Mouse (Mus musculus) forebrain, postnatal 0 days (tissue): ENCODE measurements around the gene D930048N14Rik. TPM values are rescaled to one million over a fixed set of nuclear protein-coding genes. Genes with fewer than 3 reads are reported as not detected.
A peak's percentile ranks its signal among the peaks of the same experiment; 100 is the strongest.

Experiments used
- ATAC-seq: fragments of 200-750 bp; cut with Nextera tagmentation; 2 replicates; pipeline ENCODE4 v1.8.0; 2017; ENCODE audit warnings: mild to moderate bottlenecking, moderate library complexity
- DNase-seq: peaks from one replicate; pipeline ENCODE4 v3.0.0-alpha.2; 2015
- H3K27ac ChIP-seq: fragments of 300-500 bp; sonication (generic); 2 replicates; pipeline ENCODE4 v1.5.1; 2014; ENCODE audit warnings: low read depth, mild to moderate bottlenecking, antibody characterized with exemption, low read length, moderate library complexity, mixed read lengths
- H3K27me3 ChIP-seq: fragments of 300-500 bp; sonication (generic); 2 replicates; pipeline ENCODE4 v1.6.1; 2014; ENCODE audit warnings: mild to moderate bottlenecking, low read length, mixed read lengths; ENCODE audit not compliant: insufficient read depth
- H3K36me3 ChIP-seq: fragments of 300-500 bp; sonication (generic); 2 replicates; pipeline ENCODE4 v1.6.1; 2014; ENCODE audit warnings: mild to moderate bottlenecking, moderate library complexity; ENCODE audit not compliant: insufficient read depth
- H3K4me1 ChIP-seq: fragments of 300-500 bp; sonication (generic); 2 replicates; pipeline ENCODE4 v1.6.1; 2014; ENCODE audit warnings: antibody characterized with exemption; ENCODE audit not compliant: insufficient read depth
- H3K4me2 ChIP-seq: fragments of 300-500 bp; sonication (generic); 2 replicates; pipeline ENCODE4 v1.6.1; 2014; ENCODE audit warnings: low read depth, mild to moderate bottlenecking, moderate library complexity
- H3K4me3 ChIP-seq: fragments of 300-500 bp; sonication (generic); 2 replicates; pipeline ENCODE4 v1.5.1; 2014; ENCODE audit warnings: low read depth, low read length, mixed read lengths
- H3K9ac ChIP-seq: fragments of 300-500 bp; sonication (generic); 2 replicates; pipeline ENCODE4 v1.6.1; 2014; ENCODE audit warnings: mild to moderate bottlenecking
- H3K9me3 ChIP-seq: fragments of 300-500 bp; sonication (generic); 2 replicates; pipeline ENCODE4 v1.6.1; 2016; ENCODE audit warnings: low read length
- CTCF ChIP-seq: sonication (generic); IDR thresholded peaks from 2 replicates; pipeline ENCODE4 v1.5.1; 2016; ENCODE audit warnings: antibody characterized with exemption, control low read depth, low read depth
- WGBS: fragments of 180-500 bp; shearing (Covaris S2); extraction: QIAGEN DNeasy Blood & Tissue Kit; methylation state at CpG from one replicate; pipeline ENCODE4 v1.1.7; 2014; 5-methylcytosine and 5-hydroxymethylcytosine counted together
- polyA plus RNA-seq: library from polyadenylated mRNA; unstranded; fragments of >200 nt; fragmentation: Nextera tagmentation; extraction: Ambion mirVana; gene quantifications from 2 replicates; pipeline ENCODE4 v1.2.1, GENCODE M21; 2015
- total RNA-seq: library from RNA; depleted of rRNA; stranded (reverse); fragments of >200 nt; gene quantifications from 2 replicates; pipeline ENCODE4 v1.2.3, GENCODE M21; 2014; rRNA removed

Gene D930048N14Rik
- total RNA-seq, result 0.85 and 1.1 TPM in 2 replicates
- 0.39 and 0.46 TPM in 2 replicates for polyA plus RNA-seq

DNA sequence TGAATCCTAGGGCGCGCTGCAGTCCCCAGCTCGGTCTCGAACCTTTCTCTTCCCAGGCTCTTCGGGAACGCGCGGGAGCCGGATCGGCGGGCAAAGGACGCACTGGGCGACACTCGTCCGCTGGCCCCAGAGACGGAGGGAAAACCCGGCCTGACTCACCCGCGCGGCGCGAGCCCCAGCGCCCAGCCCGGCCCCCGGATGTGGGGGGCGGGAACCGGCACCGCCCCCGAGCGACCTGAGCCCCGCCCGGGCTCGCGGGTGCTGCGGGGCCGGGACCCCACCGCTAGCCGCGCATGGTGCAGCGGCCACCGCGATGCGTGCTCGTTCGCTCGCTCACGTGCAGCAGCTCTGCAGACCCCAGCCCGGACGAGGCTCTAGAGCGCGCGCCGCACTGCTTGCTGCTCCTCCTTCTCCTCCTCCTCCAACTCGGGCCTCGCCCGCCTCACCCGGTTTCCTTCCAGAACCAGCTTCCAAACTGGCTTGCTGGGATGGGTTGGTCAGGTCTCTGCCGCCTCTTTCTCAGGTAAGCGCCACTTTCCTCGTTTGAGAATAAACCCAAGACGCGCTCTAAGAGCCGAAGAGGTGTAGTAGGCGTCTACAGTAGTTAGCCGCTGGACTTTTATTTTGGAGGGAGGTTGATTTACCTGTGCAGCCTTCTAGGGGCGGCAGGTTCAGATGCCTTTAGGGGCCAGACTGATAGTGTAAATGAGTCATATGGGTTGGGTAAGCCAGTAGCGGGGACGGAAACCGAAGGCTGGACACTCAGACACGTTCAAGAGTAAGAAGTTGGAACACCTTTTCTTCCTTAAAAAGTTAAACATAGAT lies at the start of gene D930048N14Rik, which contains the start of gene N4bp3:
Gene D930048N14Rik (plus strand): TSS at position 264 of the 825 bp plus-strand sequence.
Gene N4bp3 (minus strand): TSS at position 152 of the 825 bp plus-strand sequence.
- 2% methylated on average over 70 of the region's 70 CpGs for WGBS
- Histone ChIP-seq H3K9ac (peak within 1 kb of the TSS; percentile 73), H3K9me3 (no peaks in the 10 kb centered on the region), H3K4me2 (peak within 1 kb of the TSS; percentile 86), H3K36me3 (no peaks in the 10 kb centered on the region), H3K4me3 (peak within 1 kb of the TSS; percentile 64), H3K27me3 (no peaks in the 10 kb centered on the region), H3K27ac (0 out of 2 replicates have a peak within 1 kb of the TSS, but pooled peaks have one; percentile 29), H3K4me1 (no peaks in the 10 kb centered on the region)
- ATAC-seq (peak; percentile 86), DNase-seq (peak; percentile 56)
- no peak; the same call in 1 of the 2 replicates for TF ChIP-seq CTCF

GRCm38 (mm10) chr11:51602253-51602652 lies 48.5 kb upstream of the D930048N14Rik start:
- DNase-seq (no peak), ATAC-seq (no peak)
- 97% methylated on average over 3 of the region's 3 CpGs for WGBS
- H3K4me2 ChIP-seq, result no peak overlapping the region
- H3K27ac ChIP-seq, result no peak overlapping the region
- no peak overlapping the region for H3K9ac ChIP-seq
- no peak for TF ChIP-seq CTCF
- H3K4me1 ChIP-seq, result 0 out of 2 replicates have a peak, but pooled peaks cover 10% of the 10 kb centered on the region
- H3K36me3 ChIP-seq, result peaks cover 75% of the 10 kb centered on the region
- no peak overlapping the region for H3K4me3 ChIP-seq
- no peaks in the 10 kb centered on the region for H3K9me3 ChIP-seq
- H3K27me3 ChIP-seq, result no peaks in the 10 kb centered on the region

DNA sequence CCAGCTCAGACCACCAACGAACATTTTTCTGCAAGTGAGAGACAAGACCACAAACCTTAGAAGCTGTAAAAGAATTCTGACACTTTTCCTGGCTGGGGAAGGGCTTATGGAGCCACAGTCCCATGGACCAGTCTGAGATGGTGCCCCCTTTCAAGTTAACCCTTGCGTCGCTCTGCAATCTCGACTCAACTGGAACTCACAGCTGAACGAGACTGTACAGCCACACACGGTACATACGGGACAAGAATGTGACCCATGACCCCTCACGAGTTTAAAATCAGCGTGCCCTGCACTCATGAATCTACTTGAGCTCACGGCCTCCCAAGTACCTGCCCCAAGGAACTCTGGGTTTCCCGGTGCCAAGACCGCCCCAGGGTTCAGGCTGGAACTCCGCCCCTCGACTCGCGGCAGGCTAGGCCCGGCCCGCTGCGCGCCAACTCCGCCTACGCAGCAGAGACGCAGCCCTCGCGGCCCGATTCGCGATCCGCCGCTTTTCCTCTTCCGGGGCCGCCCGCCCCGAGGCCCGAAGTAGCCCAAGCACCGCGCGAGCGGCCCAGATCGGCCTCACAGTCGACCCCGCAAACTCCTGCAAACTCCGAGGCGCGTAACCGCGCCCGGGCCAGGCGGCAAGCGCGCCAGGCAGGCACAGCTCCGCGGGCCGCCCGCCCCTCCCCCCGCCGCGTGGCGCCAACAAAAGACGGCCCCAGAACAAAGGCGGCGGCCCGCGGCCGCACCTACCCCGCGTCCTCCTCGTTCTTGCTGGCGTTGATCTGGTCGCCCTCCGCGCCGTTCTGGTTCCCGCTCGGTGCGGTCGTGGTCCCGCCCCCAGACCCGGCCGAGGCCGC lies 44.9 kb upstream of the D930048N14Rik start:
- ATAC-seq, result peak; percentile 49
- H3K4me3 ChIP-seq, result peak overlapping the region; percentile 96
- no peak for TF ChIP-seq CTCF
- H3K27ac ChIP-seq, result peak overlapping the region; percentile 96
- DNase-seq, result peak; percentile 85
- peaks cover 40% of the 10 kb centered on the region for H3K36me3 ChIP-seq
- peak overlapping the region; percentile 99 for H3K9ac ChIP-seq
- no peaks in the 10 kb centered on the region for H3K27me3 ChIP-seq
- WGBS, result 1% methylated on average over 75 of the region's 81 CpGs
- H3K4me2 ChIP-seq, result peak overlapping the region; percentile 77
- H3K4me1 ChIP-seq, result 0 out of 2 replicates have a peak, but pooled peaks cover 10% of the 10 kb centered on the region
- H3K9me3 ChIP-seq, result no peaks in the 10 kb centered on the region

- Histone ChIP-seq H3K27me3 (no peaks in the 10 kb centered on the region), H3K9me3 (no peaks in the 10 kb centered on the region), H3K27ac (peak within 1 kb of the TSS; percentile 96), H3K9ac (peak within 1 kb of the TSS; percentile 99), H3K4me3 (peak within 1 kb of the TSS; percentile 96), H3K4me1 (0 out of 2 replicates have a peak, but pooled peaks cover 10% of the 10 kb centered on the region), H3K36me3 (peaks cover 32% of the 10 kb centered on the region), H3K4me2 (peak within 1 kb of the TSS; percentile 77)
- ATAC-seq (peak; percentile 97), DNase-seq (peak; percentile 99)
- TF ChIP-seq CTCF, result no peak
- 4% methylated on average over 91 of the region's 91 CpGs for WGBS
Observed at GRCm38 (mm10) chr11:51606447-51607095, 44.2 kb upstream of the D930048N14Rik start, which contains the start of gene Hnrnpab. TSS of gene Hnrnpab (minus strand) at chr11:51606847.

- Histone ChIP-seq H3K27me3 (no peaks in the 10 kb centered on the region), H3K4me1 (0 out of 2 replicates have a peak, but pooled peaks cover 10% of the 10 kb centered on the region), H3K27ac (peak overlapping the region; percentile 96), H3K36me3 (peaks cover 26% of the 10 kb centered on the region), H3K9ac (peak overlapping the region; percentile 99), H3K4me3 (peak overlapping the region; percentile 96), H3K9me3 (no peaks in the 10 kb centered on the region), H3K4me2 (peak overlapping the region; percentile 71)
- ATAC-seq, result peak; percentile 37
- TF ChIP-seq CTCF, result no peak
- DNase-seq, result no peak
- 8% methylated on average over 15 of the region's 15 CpGs for WGBS
Observed at GRCm38 (mm10) chr11:51607096-51607738, 43.5 kb upstream of the D930048N14Rik start.
